Mouse (Mus musculus) midbrain, embryonic 10.5 days (tissue): ENCODE data around the gene Smim14. TPM values are rescaled to one million over a fixed set of nuclear protein-coding genes. Genes with fewer than 3 reads are reported as not detected.

Experiments used
- DNase-seq: peaks from one replicate; pipeline ENCODE4 v3.0.0-alpha.2; 2017; ENCODE audit warnings: low spot score
- H3K27ac ChIP-seq: fragments of 300-500 bp; sonication (generic); replicated peaks from 2 replicates; pipeline ENCODE4 v1.5.1; 2016; ENCODE audit warnings: mild to moderate bottlenecking
- H3K27me3 ChIP-seq: fragments of 300-500 bp; sonication (generic); 2 replicates; pipeline ENCODE4 v1.6.1; 2016; ENCODE audit warnings: low read depth, mild to moderate bottlenecking; ENCODE audit not compliant: poor library complexity, severe bottlenecking
- H3K36me3 ChIP-seq: fragments of 300-500 bp; sonication (generic); 2 replicates; pipeline ENCODE4 v1.6.1; 2016; ENCODE audit warnings: mild to moderate bottlenecking, moderate library complexity
- H3K4me1 ChIP-seq: fragments of 300-500 bp; sonication (generic); 2 replicates; pipeline ENCODE4 v1.6.1; 2016
- H3K4me3 ChIP-seq: fragments of 300-500 bp; sonication (generic); 2 replicates; pipeline ENCODE4 v1.5.1; 2016; ENCODE audit warnings: mild to moderate bottlenecking, moderate library complexity
- H3K9me3 ChIP-seq: fragments of 300-500 bp; sonication (generic); replicated peaks from 2 replicates; pipeline ENCODE4 v1.6.1; 2016; ENCODE audit warnings: mild to moderate bottlenecking
- WGBS: fragments of 180-500 bp; shearing (Covaris S2); methylation state at CpG from one replicate; pipeline ENCODE4 v1.1.7; 2016; 5-methylcytosine and 5-hydroxymethylcytosine counted together
- polyA plus RNA-seq: library from polyadenylated mRNA; unstranded; fragments of >200 nt; fragmentation: Nextera tagmentation; extraction: Ambion mirVana; gene quantifications from 2 replicates; pipeline ENCODE4 v1.2.1, GENCODE M21; 2016

The Smim14 gene
- polyA plus RNA-seq, 1 experiment from 2014 or later = 68.6 TPM

- H3K27me3 ChIP-seq = no peaks in the 10 kb centered on the region
- H3K9me3 ChIP-seq = no peaks in the 10 kb centered on the region
- no peak for DNase-seq
- no peak overlapping the region for H3K27ac ChIP-seq
- WGBS = 81% methylated on average over 2 of the region's 2 CpGs
- 0 out of 2 replicates have a peak, but pooled peaks cover 6% of the 10 kb centered on the region for H3K36me3 ChIP-seq
- no peak overlapping the region for H3K4me3 ChIP-seq
- H3K4me1 ChIP-seq = no peaks in the 10 kb centered on the region
Measured at GRCm38 (mm10) chr5:65447826-65448225, 89.2 kb downstream of the Smim14 start.

DNA sequence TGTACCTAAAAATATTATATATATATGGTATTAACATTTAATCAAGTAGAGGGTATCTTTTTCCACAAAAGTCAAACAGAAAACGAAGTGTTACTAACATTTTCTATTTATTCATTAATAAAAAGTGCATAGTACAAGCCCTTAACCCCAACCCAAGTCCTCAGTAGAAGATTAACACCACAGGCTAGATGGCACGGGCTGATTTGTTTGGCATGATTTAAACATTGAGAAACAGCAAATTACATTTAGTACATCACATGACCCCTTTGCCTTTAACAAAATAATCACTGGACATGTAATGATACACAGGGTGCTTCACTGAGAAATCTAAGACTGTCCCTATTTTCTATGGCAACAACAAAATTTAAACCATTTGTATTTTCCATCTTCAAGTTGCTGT, 90.2 kb downstream of the Smim14 start:
- WGBS = 84% methylated on average over 2 of the region's 2 CpGs

GRCm38 (mm10) chr5:65444981-65445380, 92.0 kb downstream of the Smim14 start:
- Histone ChIP-seq H3K4me1 (peaks cover 3% of the 10 kb centered on the region; the same call in 1 of the 2 replicates), H3K4me3 (no peak overlapping the region), H3K27me3 (no peaks in the 10 kb centered on the region), H3K27ac (no peak overlapping the region), H3K9me3 (no peaks in the 10 kb centered on the region), H3K36me3 (0 out of 2 replicates have a peak, but pooled peaks cover 3% of the 10 kb centered on the region)
- 72% methylated on average over 3 of the region's 6 CpGs for WGBS
- DNase-seq = no peak

More for the DNA sequence above, 90.2 kb downstream of the Smim14 start:
- Histone ChIP-seq H3K9me3 (no peaks in the 10 kb centered on the region), H3K36me3 (0 out of 2 replicates have a peak, but pooled peaks cover 6% of the 10 kb centered on the region), H3K27me3 (no peaks in the 10 kb centered on the region), H3K4me1 (no peaks in the 10 kb centered on the region), H3K4me3 (no peak overlapping the region), H3K27ac (no peak overlapping the region)
- DNase-seq = no peak

DNA sequence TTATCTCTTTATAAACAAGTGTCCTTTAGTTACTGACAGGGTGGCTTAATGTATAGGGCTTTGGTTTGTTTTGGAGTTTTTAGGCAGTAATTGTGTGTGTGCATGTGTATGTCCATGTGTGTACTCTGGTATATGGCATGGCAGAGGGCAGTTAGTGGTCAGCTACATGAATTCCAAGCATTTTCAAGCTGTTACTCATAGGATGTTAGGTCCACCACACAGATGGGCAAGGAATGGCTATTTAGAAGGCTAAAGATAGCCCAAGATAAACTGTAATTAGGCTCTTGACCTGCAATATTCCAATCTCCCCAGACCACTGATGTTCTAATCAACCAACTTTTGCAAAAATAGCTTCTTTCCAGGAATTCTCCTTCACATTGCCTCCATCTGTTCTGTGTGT, 98.9 kb downstream of the Smim14 start:
- no peaks in the 10 kb centered on the region for H3K27me3 ChIP-seq
- no peak overlapping the region for H3K27ac ChIP-seq
- H3K4me3 ChIP-seq = no peak overlapping the region
- H3K9me3 ChIP-seq = no peaks in the 10 kb centered on the region
- no peaks in the 10 kb centered on the region for H3K36me3 ChIP-seq
- no peak for DNase-seq
- peaks cover 24% of the 10 kb centered on the region for H3K4me1 ChIP-seq

DNA sequence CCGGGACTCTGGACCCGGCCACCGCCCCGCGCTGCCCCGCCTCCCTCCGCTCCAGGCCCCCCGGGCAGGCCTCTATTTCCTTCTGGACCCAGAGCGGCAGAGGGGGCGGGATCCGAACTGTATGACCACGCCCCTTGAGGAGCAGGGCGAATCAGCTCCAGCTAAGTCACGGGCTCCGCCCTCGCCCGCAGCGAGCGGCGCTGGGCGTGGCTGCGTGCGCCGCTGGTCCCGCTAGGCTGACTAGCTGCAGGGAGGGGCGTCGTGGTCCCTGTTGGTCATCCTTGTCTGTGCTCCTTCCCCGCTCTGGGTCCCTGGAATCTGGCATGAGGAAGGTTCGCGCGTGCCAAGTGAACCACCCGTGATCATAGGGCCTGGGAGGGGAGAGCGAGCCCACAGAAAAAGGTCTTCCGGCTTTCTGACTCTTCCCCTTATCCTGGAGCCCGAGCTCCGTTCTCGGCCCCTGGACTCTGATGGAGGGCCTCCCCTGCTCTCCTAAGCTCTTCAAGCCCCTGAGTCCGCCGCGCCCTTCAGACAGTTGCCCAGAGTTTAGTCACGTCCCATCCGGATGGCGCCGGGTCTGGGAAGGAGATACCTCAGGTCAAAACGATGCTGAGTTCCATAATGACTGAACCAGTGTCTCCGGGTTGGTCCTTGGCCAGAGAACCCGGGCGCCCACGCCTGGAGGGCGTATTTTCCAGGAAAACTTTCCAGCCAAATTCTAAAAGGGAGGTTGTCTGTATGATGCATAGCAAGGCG, 101.0 kb downstream of the Smim14 start, which contains the start of gene Ugdh:
TSS of gene Ugdh (minus strand) at position 144 of the 756 bp plus-strand sequence.
- H3K36me3 ChIP-seq = no peaks in the 10 kb centered on the region
- WGBS = under 1% methylated on average over 51 of the region's 51 CpGs
- H3K4me3 ChIP-seq = peak within 1 kb of the TSS; percentile 81
- H3K9me3 ChIP-seq = no peaks in the 10 kb centered on the region
- peaks cover 21% of the 10 kb centered on the region for H3K4me1 ChIP-seq
- DNase-seq = peak; percentile 98
- H3K27me3 ChIP-seq = no peaks in the 10 kb centered on the region
- H3K27ac ChIP-seq = peak within 1 kb of the TSS; percentile 88

- under 1% methylated on average over 47 of the region's 47 CpGs for WGBS
- Histone ChIP-seq H3K4me1 (peaks cover 21% of the 10 kb centered on the region), H3K27ac (peak overlapping the region; percentile 88), H3K36me3 (no peaks in the 10 kb centered on the region), H3K27me3 (no peaks in the 10 kb centered on the region), H3K9me3 (no peaks in the 10 kb centered on the region), H3K4me3 (peak overlapping the region; percentile 81)
- DNase-seq = no peak
Measured at GRCm38 (mm10) chr5:65435363-65435805, 101.6 kb downstream of the Smim14 start.

DNA sequence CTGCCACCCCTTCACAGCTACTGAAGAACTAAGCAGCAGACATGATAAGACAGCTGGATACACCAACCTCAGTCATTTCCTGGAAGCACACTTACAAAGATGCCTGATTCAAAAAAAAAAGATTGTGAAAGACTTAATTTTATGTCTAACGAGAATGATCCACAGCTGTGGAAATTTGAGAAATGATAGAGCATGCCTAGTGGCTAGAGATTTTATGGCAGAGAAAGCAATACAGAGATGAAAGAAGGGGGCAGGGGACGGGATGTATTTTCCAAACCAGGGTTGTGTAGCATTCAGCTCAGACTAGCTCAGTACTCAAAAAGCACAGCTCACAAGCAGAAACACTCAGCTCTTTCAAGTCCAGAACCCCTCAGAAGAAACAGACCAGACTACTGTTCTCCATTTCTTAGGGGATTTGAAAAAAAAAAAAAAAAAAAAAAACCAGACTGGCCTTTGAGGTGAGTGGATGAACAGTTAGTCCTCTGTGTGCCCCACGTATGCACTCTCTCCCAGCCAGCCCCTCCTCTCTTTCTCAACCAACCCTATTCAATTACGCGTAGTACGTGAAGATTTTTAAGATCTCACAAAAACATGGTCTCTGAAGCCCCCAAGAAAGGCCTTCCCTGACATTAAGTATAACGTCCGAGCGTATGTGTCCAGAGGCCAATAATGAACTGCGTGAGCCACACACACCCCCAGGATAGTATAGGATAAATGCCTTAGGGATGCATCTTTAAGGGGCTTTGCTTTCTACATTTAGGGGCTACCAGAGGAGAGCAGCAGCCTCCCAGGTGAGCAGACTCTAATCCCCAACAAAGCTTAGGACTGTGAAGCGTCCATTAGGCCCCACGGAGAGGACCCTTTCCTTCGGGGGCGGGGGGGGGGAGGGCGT, 102.3 kb downstream of the Smim14 start:
- no peak for DNase-seq
- WGBS = 9% methylated on average over 15 of the region's 15 CpGs
- H3K27ac ChIP-seq = peak overlapping the region; percentile 88
- no peaks in the 10 kb centered on the region for H3K36me3 ChIP-seq
- peaks cover 21% of the 10 kb centered on the region for H3K4me1 ChIP-seq
- H3K4me3 ChIP-seq = peak overlapping the region; percentile 81
- H3K27me3 ChIP-seq = no peaks in the 10 kb centered on the region
- H3K9me3 ChIP-seq = no peaks in the 10 kb centered on the region

DNA sequence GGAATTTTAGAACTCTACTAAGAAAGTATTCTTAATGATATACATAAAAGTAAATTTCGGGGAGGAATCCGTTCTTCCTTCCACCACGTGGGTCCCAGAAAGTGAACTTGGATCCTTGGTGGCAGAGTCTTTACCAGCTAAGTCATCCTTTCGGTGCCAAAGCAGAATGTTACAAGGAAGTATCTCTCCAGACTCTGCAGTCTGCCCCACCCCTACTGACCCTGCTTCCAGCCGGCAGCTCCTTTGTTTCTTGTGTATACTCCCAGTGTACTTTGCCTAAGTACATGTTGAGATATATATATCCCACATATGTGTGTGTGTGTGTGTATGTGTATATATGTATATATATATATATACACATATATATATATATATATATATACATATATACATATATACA, 107.5 kb downstream of the Smim14 start:
- DNase-seq = no peak
- 92% methylated on average over 5 of the region's 5 CpGs for WGBS
- Histone ChIP-seq H3K9me3 (no peaks in the 10 kb centered on the region), H3K36me3 (peaks cover 22% of the 10 kb centered on the region), H3K4me3 (no peak overlapping the region), H3K27me3 (no peaks in the 10 kb centered on the region), H3K4me1 (peaks cover 6% of the 10 kb centered on the region), H3K27ac (no peak overlapping the region)

DNA sequence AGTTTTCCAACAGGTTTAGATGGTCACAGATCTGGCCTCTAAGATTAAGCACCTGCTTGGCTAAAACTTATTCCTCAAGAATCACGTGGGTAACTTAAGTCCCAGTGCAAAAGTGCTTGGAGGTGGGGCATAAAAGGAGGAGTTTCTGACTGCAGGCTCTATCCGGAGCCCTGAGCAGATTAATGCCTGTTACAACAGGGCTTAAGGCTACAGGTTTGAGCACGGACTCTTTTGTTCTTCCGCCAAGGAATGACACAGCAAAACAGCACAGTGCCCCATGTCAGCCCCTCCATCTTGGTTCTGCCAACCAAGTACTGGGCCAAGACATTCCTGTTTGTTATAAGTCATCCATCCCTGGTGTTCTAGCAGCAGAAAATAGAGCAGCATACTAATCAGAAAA, 108.7 kb downstream of the Smim14 start:
- H3K27me3 ChIP-seq = no peaks in the 10 kb centered on the region
- H3K36me3 ChIP-seq = peaks cover 31% of the 10 kb centered on the region
- H3K4me1 ChIP-seq = 0 out of 2 replicates have a peak, but pooled peaks cover 3% of the 10 kb centered on the region
- 38% methylated on average over 4 of the region's 4 CpGs for WGBS
- DNase-seq = no peak
- H3K27ac ChIP-seq = no peak overlapping the region
- H3K4me3 ChIP-seq = no peak overlapping the region
- no peaks in the 10 kb centered on the region for H3K9me3 ChIP-seq

- Histone ChIP-seq H3K36me3 (peaks cover 59% of the 10 kb centered on the region), H3K27ac (no peak overlapping the region), H3K4me1 (0 out of 2 replicates have a peak, but pooled peaks cover 3% of the 10 kb centered on the region), H3K9me3 (no peaks in the 10 kb centered on the region), H3K4me3 (no peak overlapping the region), H3K27me3 (no peaks in the 10 kb centered on the region)
- 85% methylated on average over 5 of the region's 5 CpGs for WGBS
- no peak for DNase-seq
Measured at GRCm38 (mm10) chr5:65425251-65425650, 111.7 kb downstream of the Smim14 start.

DNA sequence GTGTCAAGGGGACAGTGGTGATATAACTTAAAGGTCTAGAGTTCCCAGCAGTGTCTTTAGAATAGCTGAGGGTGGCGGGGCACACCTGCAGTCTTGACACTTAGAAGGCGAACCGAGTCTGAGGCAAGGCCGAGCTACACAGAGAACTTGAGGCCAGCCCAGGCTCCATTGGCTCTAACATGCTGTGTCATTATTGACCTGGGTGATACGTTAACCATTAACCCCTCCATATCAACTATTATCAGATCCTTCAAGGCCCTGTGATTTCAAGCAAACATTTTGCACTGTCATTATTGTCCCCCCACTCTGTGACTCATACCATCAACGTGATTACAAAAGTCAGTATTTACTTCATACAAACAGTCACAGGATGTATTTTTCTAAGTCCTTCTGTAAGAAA, 112.8 kb downstream of the Smim14 start:
- Histone ChIP-seq H3K4me1 (0 out of 2 replicates have a peak, but pooled peaks cover 3% of the 10 kb centered on the region), H3K27ac (no peak overlapping the region), H3K36me3 (peaks cover 59% of the 10 kb centered on the region), H3K9me3 (no peaks in the 10 kb centered on the region), H3K4me3 (no peak overlapping the region), H3K27me3 (no peaks in the 10 kb centered on the region)
- no peak for DNase-seq
- 95% methylated on average over 6 of the region's 6 CpGs for WGBS

DNA sequence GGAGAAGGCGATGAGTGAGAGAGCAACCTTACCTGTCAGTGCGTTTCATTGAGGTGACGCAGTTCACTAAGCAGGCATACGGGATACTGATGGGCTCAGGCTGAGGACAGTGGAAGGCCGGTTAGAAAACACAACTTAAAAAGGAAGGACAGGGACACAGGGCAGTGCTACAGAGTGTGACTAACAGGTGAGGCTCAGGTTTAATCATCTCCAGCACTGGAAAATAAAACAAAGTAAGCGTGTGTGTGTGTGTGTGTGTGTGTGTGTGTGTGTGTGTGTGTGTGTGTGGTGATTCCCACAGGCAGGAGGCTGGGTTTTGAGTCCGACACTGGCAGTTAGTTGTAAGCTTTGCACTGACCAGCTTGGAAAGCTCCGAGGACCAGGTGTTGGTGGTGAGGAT, 114.2 kb downstream of the Smim14 start:
- Histone ChIP-seq H3K27me3 (no peaks in the 10 kb centered on the region), H3K4me1 (no peaks in the 10 kb centered on the region), H3K9me3 (no peaks in the 10 kb centered on the region), H3K4me3 (no peak overlapping the region), H3K27ac (no peak overlapping the region), H3K36me3 (peaks cover 67% of the 10 kb centered on the region)
- DNase-seq = no peak
- WGBS = 91% methylated on average over 8 of the region's 8 CpGs
